Mouse (Mus musculus) lung, postnatal 0 days (tissue): Measurements from ENCODE around the gene Adat2.

Source experiments
- CTCF ChIP-seq: IDR thresholded peaks from 2 replicates; pipeline ENCODE4 v1.5.1; 2016; ENCODE audit warnings: antibody characterized with exemption, mild to moderate bottlenecking
- EP300 ChIP-seq: IDR thresholded peaks from 2 replicates; pipeline ENCODE4 v1.6.1; 2016; ENCODE audit warnings: antibody characterized with exemption, mild to moderate bottlenecking, control low read depth

GRCm38 (mm10) chr10:13534751-13535150 lies 17.9 kb upstream of the Adat2 start:
- TF ChIP-seq EP300 (no peak), CTCF (no peak)
